Mouse (Mus musculus) E14TG2a.4 (cell line): Measurements from ENCODE around the gene Cd300e.

Source experiments
- H3K27me3 ChIP-seq: 2 replicates; pipeline ENCODE4 v1.6.1; 2014; ENCODE audit warnings: low read length, control low read depth; ENCODE audit not compliant: insufficient read depth
- H3K36me3 ChIP-seq: 2 replicates; pipeline ENCODE4 v1.6.1; 2014; ENCODE audit warnings: low read length, control low read depth; ENCODE audit not compliant: insufficient read depth
- H3K4me1 ChIP-seq: replicated peaks from 2 replicates; pipeline ENCODE4 v1.6.1; 2014; ENCODE audit warnings: low read depth, low read length, control low read depth
- H3K4me3 ChIP-seq: replicated peaks from 2 replicates; pipeline ENCODE4 v1.5.1; 2014; ENCODE audit warnings: mild to moderate bottlenecking, low read length
- H3K9me3 ChIP-seq: 2 replicates; pipeline ENCODE4 v1.6.1; 2014; ENCODE audit warnings: low read length, control low read depth
- CTCF ChIP-seq: conservative IDR thresholded peaks from 2 replicates; pipeline ENCODE4 v1.5.1; 2014; ENCODE audit warnings: low read length
- NANOG ChIP-seq: IDR thresholded peaks from 2 replicates; pipeline ENCODE4 v1.6.1; 2014; ENCODE audit warnings: borderline replicate concordance, low read length, mixed read lengths
- POU5F1 ChIP-seq: IDR thresholded peaks from 2 replicates; pipeline ENCODE4 v1.6.1; 2014; ENCODE audit warnings: low read length, borderline replicate concordance

Cd300e gene

GRCm38 (mm10) chr11:115062077-115062476, at the start of gene Cd300e:
Cd300e (minus strand) TSS chr11:115062177.
- TF ChIP-seq POU5F1: no peak
- no peak for TF ChIP-seq NANOG
- TF ChIP-seq CTCF: no peak
- H3K27me3 ChIP-seq: peaks cover 17% of the 10 kb centered on the region
- H3K4me3 ChIP-seq: no peak within 1 kb of the TSS
- no peaks in the 10 kb centered on the region for H3K9me3 ChIP-seq
- H3K36me3 ChIP-seq: no peaks in the 10 kb centered on the region
- H3K4me1 ChIP-seq: peaks cover 4% of the 10 kb centered on the region

GRCm38 (mm10) chr11:115110271-115110670, 48.3 kb upstream of the Cd300e start:
- Histone ChIP-seq H3K4me3 (no peak overlapping the region), H3K9me3 (no peaks in the 10 kb centered on the region), H3K4me1 (peaks cover 14% of the 10 kb centered on the region), H3K36me3 (no peaks in the 10 kb centered on the region), H3K27me3 (no peaks in the 10 kb centered on the region)
- TF ChIP-seq NANOG (no peak), POU5F1 (no peak), CTCF (no peak)

GRCm38 (mm10) chr11:115108176-115108575, 46.2 kb upstream of the Cd300e start:
- peaks cover 26% of the 10 kb centered on the region for H3K4me1 ChIP-seq
- no peaks in the 10 kb centered on the region for H3K9me3 ChIP-seq
- H3K4me3 ChIP-seq: no peak overlapping the region
- H3K27me3 ChIP-seq: no peaks in the 10 kb centered on the region
- H3K36me3 ChIP-seq: no peaks in the 10 kb centered on the region
- TF ChIP-seq NANOG (no peak), CTCF (no peak), POU5F1 (no peak)

- peaks cover 32% of the 10 kb centered on the region for H3K4me1 ChIP-seq
- no peaks in the 10 kb centered on the region for H3K27me3 ChIP-seq
- no peaks in the 10 kb centered on the region for H3K9me3 ChIP-seq
- TF ChIP-seq CTCF (no peak), POU5F1 (no peak), NANOG (no peak)
- no peaks in the 10 kb centered on the region for H3K36me3 ChIP-seq
- no peak overlapping the region for H3K4me3 ChIP-seq
Measured at GRCm38 (mm10) chr11:115107403-115107916, 45.5 kb upstream of the Cd300e start.

DNA sequence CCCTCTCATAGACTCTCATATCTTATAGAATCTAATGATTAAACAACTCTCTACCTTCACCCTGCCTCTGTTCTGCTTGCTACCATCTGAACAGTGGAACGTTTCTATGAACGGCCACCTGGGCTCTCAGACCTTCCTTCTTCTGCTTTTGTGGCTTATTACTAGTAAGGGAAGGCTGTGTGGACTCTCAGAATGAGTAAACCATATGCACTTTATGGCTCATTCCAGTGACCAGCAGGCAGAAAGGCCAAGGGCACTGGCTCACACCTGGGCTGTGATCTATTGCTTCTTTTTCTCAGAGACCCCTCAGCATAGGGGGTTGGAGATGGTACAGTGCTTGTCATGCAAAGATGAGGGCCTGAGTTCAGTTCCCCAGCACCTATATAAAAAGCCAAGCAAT, 44.7 kb upstream of the Cd300e start:
- Histone ChIP-seq H3K4me1 (peaks cover 40% of the 10 kb centered on the region), H3K4me3 (no peak overlapping the region), H3K27me3 (no peaks in the 10 kb centered on the region), H3K36me3 (no peaks in the 10 kb centered on the region), H3K9me3 (no peaks in the 10 kb centered on the region)
- TF ChIP-seq POU5F1 (no peak), CTCF (no peak), NANOG (no peak)

DNA sequence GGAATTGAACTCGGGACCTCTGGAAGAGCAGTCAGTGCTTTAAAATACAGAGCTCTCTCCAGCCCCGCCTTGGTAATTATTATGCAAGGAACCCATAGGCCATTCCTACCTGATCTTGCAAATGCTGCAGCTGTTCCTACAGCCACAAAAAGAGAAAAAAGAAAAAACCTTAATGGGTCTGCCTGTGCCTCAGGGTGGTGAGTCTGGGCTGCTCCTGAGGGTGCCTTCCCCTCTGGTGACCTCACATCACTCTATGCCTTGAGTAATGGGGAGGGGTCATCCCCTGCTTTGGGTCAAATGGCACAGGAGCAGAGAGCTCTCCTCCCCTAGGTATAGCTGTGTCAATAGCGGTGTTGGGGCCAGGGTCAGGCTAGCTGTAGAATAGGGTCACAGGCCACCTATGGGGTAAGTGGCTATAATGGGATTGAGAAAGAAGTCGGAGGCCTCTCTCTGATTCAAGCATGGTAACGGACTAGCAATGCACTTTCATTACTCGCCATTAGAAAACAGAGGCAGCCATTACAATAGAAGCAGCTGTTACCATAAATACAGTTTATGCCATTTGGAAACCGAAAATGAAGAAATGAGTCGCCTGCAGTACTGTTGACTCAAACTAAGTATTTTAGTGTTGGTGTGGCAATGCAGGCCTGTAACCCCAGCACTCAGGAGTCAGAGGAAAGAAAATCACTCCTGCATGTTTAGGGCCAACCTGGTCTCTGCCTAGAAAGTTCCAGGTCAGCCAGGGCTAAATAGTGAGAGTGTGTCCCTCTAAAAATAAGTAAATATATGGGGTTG, 43.0 kb upstream of the Cd300e start:
- TF ChIP-seq CTCF (no peak), POU5F1 (no peak), NANOG (no peak)
- Histone ChIP-seq H3K36me3 (peaks cover 5% of the 10 kb centered on the region), H3K9me3 (no peaks in the 10 kb centered on the region), H3K4me3 (no peak overlapping the region), H3K27me3 (no peaks in the 10 kb centered on the region), H3K4me1 (peaks cover 57% of the 10 kb centered on the region)

DNA sequence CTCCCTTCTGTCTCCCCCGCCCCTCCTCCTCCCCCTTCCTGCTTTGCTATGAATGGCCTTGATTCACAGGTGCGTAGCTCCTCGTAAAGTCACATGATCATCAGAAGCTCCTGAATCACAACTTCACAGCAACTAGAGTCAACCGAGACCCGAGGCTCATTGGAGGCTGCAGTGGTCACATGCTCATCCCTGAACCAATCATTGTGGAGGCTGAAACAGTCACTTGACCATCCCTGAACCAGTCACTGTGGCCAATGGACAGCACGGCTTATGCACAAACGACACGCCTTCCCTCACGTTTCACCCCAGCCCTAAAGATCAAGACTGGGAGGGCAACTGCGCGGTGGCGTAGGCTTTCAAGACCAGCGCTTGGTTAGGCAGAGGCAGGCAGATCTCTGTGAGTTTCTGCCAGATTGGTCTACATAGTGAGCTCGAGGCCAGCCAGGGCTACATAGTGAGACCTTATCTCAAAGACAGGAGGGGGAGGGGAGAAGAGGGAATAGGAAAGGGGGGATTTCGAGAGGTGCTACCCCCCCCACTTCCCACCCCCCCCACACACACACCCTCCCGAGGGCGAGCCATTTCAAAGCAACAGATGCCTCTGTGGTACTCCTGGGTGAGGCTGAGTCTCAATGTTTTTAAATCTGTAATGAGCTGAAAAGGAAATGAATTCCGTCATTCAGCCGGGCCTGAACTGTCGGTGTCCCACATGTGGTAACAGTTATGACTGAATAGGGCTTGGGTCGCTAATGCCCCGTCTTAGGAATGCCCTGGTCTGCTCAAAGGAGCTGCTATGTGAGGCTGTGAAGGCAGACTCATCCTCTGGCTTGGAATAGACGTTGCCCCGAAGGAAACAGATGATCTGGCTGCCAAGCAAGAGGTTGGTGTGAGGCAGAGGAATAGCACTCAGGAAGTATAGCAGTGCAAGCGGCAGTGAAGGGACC, 41.8 kb upstream of the Cd300e start:
- Histone ChIP-seq H3K4me1 (peaks cover 69% of the 10 kb centered on the region), H3K36me3 (peaks cover 6% of the 10 kb centered on the region), H3K9me3 (no peaks in the 10 kb centered on the region), H3K4me3 (peak overlapping the region; percentile 44), H3K27me3 (no peaks in the 10 kb centered on the region)
- TF ChIP-seq POU5F1: no peak
- no peak for TF ChIP-seq CTCF
- no peak for TF ChIP-seq NANOG

GRCm38 (mm10) chr11:115102116-115102515, 40.1 kb upstream of the Cd300e start:
- H3K9me3 ChIP-seq: no peaks in the 10 kb centered on the region
- H3K4me3 ChIP-seq: peak overlapping the region; percentile 61
- peaks cover 10% of the 10 kb centered on the region for H3K36me3 ChIP-seq
- TF ChIP-seq NANOG: no peak
- H3K27me3 ChIP-seq: no peaks in the 10 kb centered on the region
- peaks cover 71% of the 10 kb centered on the region for H3K4me1 ChIP-seq

DNA sequence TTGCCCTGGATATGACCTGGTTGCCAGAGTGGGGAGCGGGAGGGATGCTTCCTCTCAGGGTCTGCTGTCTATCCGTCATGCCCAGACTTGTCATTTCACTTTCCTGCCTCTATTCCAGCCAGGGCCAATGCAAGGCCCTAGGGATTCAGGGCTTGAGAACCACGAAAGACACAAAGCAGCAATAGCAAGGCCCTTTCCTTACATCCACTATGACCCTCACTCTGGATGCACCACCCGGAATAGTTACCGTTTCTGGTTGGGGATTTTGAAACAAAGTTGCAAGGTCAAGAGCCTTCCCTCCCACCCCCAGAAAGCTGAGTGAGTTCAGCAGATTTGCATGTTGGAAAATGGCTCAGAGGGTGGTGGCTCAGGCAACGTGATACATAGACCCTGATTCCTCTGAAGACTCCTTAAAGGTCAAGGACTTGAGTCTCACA, 39.7 kb upstream of the Cd300e start:
- H3K4me3 ChIP-seq: peak overlapping the region; percentile 61
- H3K9me3 ChIP-seq: no peaks in the 10 kb centered on the region
- peaks cover 10% of the 10 kb centered on the region for H3K36me3 ChIP-seq
- no peaks in the 10 kb centered on the region for H3K27me3 ChIP-seq
- H3K4me1 ChIP-seq: peaks cover 76% of the 10 kb centered on the region
- no peak for TF ChIP-seq CTCF
- no peak for TF ChIP-seq POU5F1
- no peak for TF ChIP-seq NANOG
